Mouse (Mus musculus) neutrophil, adult 83 days (primary cell): ENCODE measurements around the gene Mtmr1. TPM values are rescaled to one million over a fixed set of nuclear protein-coding genes. Genes with fewer than 3 reads are reported as not detected.

ENCODE experiments used
- total RNA-seq, 2 experiments: library from RNA; stranded (reverse); gene quantifications; one replicate each; pipeline ENCODE4 v1.2.4; 2023

Mtmr1 gene
- 10 to 100 TPM; 18.0 to 18.9 TPM for total RNA-seq

GRCm38 (mm10) chrX:71364554-71364991 is at the start of gene Mtmr1:
Gene Mtmr1, plus strand, starts transcription at chrX:71364760.

Other genes with a start within 250 kb of the Mtmr1 start
- 10 to 100 TPM; 20.5 to 21.0 TPM for gene Mtm1, start 154.0 kb upstream of the Mtmr1 start, total RNA-seq
- 1 to 10 TPM; 1.9 to 5.3 TPM for gene Cd99l2, start 128.1 kb downstream of the Mtmr1 start, total RNA-seq
- 10 to 100 TPM; 45.1 to 58.6 TPM for gene Hmgb3, start 191.2 kb downstream of the Mtmr1 start, total RNA-seq